Mouse (Mus musculus): ENCODE measurements around the gene Cdh13. TPM values are rescaled to one million over a fixed set of nuclear protein-coding genes. Genes with fewer than 3 reads are reported as not detected.

Gene Cdh13
- polyA plus RNA-seq, 1 experiment from 2014 or later: 14.4 TPM

GRCm38 (mm10) chr8:118587981-118588380, 304.4 kb downstream of the Cdh13 start:
- H3K4me3 ChIP-seq: no peak overlapping the region
- no peaks in the 10 kb centered on the region for H3K36me3 ChIP-seq
- H3K27ac ChIP-seq: peak overlapping the region; percentile 47; the same call in 1 of the 2 replicates
- no peak for DNase-seq (ENCODE audit: low spot score)
- H3K4me1 ChIP-seq: peaks cover 20% of the 10 kb centered on the region; the same call in 1 of the 2 replicates
- H3K27me3 ChIP-seq (ENCODE audit: insufficient read depth, poor library complexity, severe bottlenecking): no peaks in the 10 kb centered on the region
- 60% methylated on average over 5 of the region's 5 CpGs for WGBS
- H3K9me3 ChIP-seq: no peaks in the 10 kb centered on the region

- no peaks in the 10 kb centered on the region; the same call in 1 of the 2 replicates for H3K4me1 ChIP-seq
- H3K9me3 ChIP-seq: no peaks in the 10 kb centered on the region
- H3K27me3 ChIP-seq (ENCODE audit: insufficient read depth, poor library complexity, severe bottlenecking): no peaks in the 10 kb centered on the region
- no peak overlapping the region for H3K27ac ChIP-seq
- H3K36me3 ChIP-seq: no peaks in the 10 kb centered on the region
- 69% methylated on average over 8 of the region's 8 CpGs for WGBS
- DNase-seq (ENCODE audit: low spot score): no peak
- no peak overlapping the region for H3K4me3 ChIP-seq
Measured at GRCm38 (mm10) chr8:118596816-118597215, 313.3 kb downstream of the Cdh13 start.

GRCm38 (mm10) chr8:118601376-118601775, 317.8 kb downstream of the Cdh13 start:
- H3K9me3 ChIP-seq: no peaks in the 10 kb centered on the region
- no peaks in the 10 kb centered on the region; the same call in 1 of the 2 replicates for H3K4me1 ChIP-seq
- no peak overlapping the region for H3K27ac ChIP-seq
- WGBS: 88% methylated on average over 8 of the region's 8 CpGs
- DNase-seq (ENCODE audit: low spot score): no peak
- H3K4me3 ChIP-seq: no peak overlapping the region
- H3K27me3 ChIP-seq (ENCODE audit: insufficient read depth, poor library complexity, severe bottlenecking): no peaks in the 10 kb centered on the region
- no peaks in the 10 kb centered on the region for H3K36me3 ChIP-seq

- no peaks in the 10 kb centered on the region for H3K27me3 ChIP-seq (ENCODE audit: insufficient read depth, poor library complexity, severe bottlenecking)
- H3K9me3 ChIP-seq: no peaks in the 10 kb centered on the region
- 80% methylated on average over 8 of the region's 8 CpGs for WGBS
- no peak overlapping the region for H3K27ac ChIP-seq
- H3K4me1 ChIP-seq: no peaks in the 10 kb centered on the region
- DNase-seq (ENCODE audit: low spot score): no peak
- no peaks in the 10 kb centered on the region for H3K36me3 ChIP-seq
- no peak overlapping the region for H3K4me3 ChIP-seq
Measured at GRCm38 (mm10) chr8:118602074-118602473, 318.5 kb downstream of the Cdh13 start.

DNA sequence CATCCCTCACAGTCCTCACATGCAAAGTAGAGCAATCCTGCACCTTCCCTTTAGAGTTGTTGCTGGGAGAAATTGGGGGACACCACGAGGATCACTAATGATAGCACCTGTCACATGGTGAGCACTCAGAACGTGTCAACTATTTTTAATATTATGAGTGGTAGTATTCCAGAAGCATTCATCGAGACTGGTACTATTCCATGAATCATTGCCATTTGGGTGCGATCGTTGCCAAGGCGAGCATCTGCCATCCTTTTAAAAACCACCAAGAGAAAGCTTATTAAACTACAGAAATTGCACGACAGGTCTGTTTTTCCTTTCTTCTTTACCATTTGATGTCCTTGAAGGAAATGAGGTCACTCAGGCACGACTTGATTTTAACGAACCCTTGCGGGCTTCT, 328.0 kb downstream of the Cdh13 start:
- H3K36me3 ChIP-seq: no peaks in the 10 kb centered on the region
- WGBS: 88% methylated on average over 10 of the region's 10 CpGs
- H3K27me3 ChIP-seq (ENCODE audit: insufficient read depth, poor library complexity, severe bottlenecking): no peaks in the 10 kb centered on the region
- DNase-seq (ENCODE audit: low spot score): no peak
- no peaks in the 10 kb centered on the region for H3K9me3 ChIP-seq
- no peaks in the 10 kb centered on the region for H3K4me1 ChIP-seq
- H3K4me3 ChIP-seq: no peak overlapping the region
- H3K27ac ChIP-seq: no peak overlapping the region

DNA sequence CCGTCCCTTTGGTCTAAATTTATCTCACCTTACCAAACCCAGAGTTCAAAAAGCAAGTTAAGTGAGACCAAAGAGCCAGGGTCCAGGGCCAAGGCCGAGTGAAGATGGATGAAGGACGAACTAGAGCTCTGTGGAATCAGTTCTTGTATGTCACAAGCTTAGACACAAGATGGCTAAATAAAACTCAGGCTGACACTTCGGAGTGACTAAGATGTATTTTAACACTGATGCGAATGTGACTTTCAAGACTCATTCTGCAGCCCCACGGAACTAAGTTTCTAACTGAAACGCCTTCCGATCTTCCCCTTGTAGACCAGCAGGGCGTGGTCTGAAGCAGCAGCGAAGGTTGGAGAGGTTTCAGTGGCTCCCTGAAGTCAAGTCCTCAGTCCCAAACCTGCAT, 334.7 kb downstream of the Cdh13 start:
- no peaks in the 10 kb centered on the region for H3K27me3 ChIP-seq (ENCODE audit: insufficient read depth, poor library complexity, severe bottlenecking)
- 89% methylated on average over 10 of the region's 10 CpGs for WGBS
- H3K4me3 ChIP-seq: no peak overlapping the region
- no peaks in the 10 kb centered on the region for H3K4me1 ChIP-seq
- no peak overlapping the region for H3K27ac ChIP-seq
- H3K36me3 ChIP-seq: no peaks in the 10 kb centered on the region
- no peaks in the 10 kb centered on the region for H3K9me3 ChIP-seq
- DNase-seq (ENCODE audit: low spot score): no peak

GRCm38 (mm10) chr8:118626425-118626824, 342.9 kb downstream of the Cdh13 start:
- no peaks in the 10 kb centered on the region for H3K36me3 ChIP-seq
- H3K27ac ChIP-seq: no peak overlapping the region
- no peak overlapping the region for H3K4me3 ChIP-seq
- no peak for DNase-seq (ENCODE audit: low spot score)
- H3K27me3 ChIP-seq (ENCODE audit: insufficient read depth, poor library complexity, severe bottlenecking): no peaks in the 10 kb centered on the region
- H3K4me1 ChIP-seq: no peaks in the 10 kb centered on the region
- no peaks in the 10 kb centered on the region for H3K9me3 ChIP-seq
- 46% methylated on average over 5 of the region's 5 CpGs for WGBS

DNA sequence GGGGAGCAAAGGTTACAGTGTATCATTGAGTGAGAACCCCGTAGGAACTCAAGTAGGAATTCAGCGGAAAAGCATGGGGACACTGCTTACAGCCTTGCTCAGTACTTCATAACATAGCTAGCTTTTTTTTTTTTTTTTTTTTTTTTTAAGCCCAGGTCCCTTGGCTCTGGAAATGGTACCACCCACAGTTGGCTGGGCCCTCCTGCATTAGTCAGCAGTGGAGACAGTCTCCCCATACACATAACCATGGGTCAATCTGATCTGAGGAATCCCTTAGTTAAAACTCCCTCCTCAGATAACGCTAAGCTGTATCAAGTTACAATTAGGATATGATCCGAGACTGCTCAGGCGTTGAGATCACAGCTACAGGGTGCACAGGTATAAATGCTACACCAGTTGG, 344.2 kb downstream of the Cdh13 start:
- Histone ChIP-seq H3K36me3 (no peaks in the 10 kb centered on the region), H3K9me3 (no peaks in the 10 kb centered on the region), H3K4me1 (no peaks in the 10 kb centered on the region), H3K4me3 (no peak overlapping the region), H3K27ac (no peak overlapping the region), H3K27me3 (ENCODE audit: insufficient read depth, poor library complexity, severe bottlenecking) (no peaks in the 10 kb centered on the region)
- no peak for DNase-seq (ENCODE audit: low spot score)
- WGBS: 77% methylated on average over 5 of the region's 5 CpGs

DNA sequence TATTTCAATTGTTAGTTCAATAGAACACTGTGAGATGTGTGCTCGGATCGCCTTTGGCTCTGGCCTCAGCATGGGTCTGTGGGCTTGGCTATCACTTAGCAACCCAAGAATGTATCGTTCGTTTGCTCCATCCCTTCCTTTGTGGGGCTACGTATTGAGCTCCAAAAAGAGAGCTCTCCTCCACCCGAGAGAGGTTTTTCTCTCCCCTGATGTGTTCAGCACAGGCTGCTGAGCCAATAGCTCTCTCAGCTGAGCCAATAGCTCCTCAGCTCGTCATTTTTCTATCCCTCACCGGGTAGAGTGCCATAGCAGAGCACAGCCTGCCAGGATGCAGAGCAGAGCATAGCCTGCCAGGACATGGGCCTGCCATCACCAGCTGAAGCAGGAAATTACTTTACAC, 345.2 kb downstream of the Cdh13 start:
- H3K27ac ChIP-seq: no peak overlapping the region
- no peak overlapping the region for H3K4me3 ChIP-seq
- H3K27me3 ChIP-seq (ENCODE audit: insufficient read depth, poor library complexity, severe bottlenecking): no peaks in the 10 kb centered on the region
- H3K36me3 ChIP-seq: no peaks in the 10 kb centered on the region
- no peaks in the 10 kb centered on the region for H3K4me1 ChIP-seq
- WGBS: 84% methylated on average over 8 of the region's 8 CpGs
- no peak for DNase-seq (ENCODE audit: low spot score)
- no peaks in the 10 kb centered on the region for H3K9me3 ChIP-seq

DNA sequence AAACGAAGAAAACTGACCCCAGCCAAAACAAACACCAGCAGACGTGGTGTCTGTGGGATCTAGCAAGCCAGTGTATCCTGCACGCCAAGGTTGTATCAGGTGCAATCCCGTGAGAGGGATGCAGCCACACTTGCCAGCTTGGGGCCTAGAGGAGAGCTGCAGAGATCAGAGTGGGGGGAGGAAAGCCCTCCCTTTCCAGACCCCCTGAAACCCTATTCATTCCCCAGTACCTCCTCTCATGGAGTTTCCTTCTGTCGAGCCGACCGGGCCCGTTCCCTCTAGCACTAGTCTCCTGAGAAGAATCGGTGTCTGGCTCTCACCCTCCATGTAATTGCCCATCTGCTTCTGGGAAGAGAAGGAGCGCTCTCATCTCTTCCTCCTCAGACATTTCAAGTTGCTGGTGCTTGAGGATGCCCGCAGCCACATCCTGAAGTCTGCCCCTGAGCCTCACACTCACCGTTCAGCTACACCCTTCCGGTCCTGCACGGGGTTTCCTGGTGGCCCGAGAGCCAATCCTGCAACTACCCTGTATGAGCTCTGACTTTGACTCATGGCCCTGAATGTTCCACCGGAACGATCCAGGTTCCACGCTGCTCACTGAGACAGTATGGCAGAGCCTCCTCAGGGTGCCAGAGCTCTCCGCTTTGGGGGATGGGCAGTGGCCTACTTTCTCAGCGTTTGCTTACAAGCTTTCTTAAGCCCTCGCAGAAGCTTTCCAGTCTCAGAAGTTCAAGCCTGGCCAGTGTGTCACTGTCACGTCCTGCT, 351.9 kb downstream of the Cdh13 start:
- WGBS: 71% methylated on average over 22 of the region's 22 CpGs
- no peaks in the 10 kb centered on the region for H3K27me3 ChIP-seq (ENCODE audit: insufficient read depth, poor library complexity, severe bottlenecking)

DNA sequence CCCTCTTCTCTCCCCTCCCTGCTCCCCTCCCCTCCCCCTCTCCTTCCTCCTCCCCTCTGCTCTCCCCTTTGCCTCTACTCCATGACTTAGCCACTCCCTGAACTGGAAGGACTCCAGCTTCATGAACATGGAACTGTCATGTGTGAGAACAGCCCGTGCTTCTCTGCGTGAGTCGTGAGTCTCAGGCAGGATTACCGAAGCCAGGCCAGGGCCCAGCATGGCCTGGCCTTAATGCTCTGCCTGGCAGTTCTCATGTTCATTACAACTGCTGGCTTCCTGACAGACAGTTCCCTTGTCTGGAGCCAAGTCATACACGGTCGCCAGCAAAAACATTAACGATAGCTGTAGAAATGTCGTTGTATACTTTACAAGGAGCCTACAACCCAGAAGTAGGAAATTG, 356.1 kb downstream of the Cdh13 start:
- no peak overlapping the region for H3K27ac ChIP-seq
- DNase-seq (ENCODE audit: low spot score): no peak
- no peaks in the 10 kb centered on the region for H3K36me3 ChIP-seq
- no peak overlapping the region for H3K4me3 ChIP-seq
- WGBS: 91% methylated on average over 8 of the region's 8 CpGs
- H3K4me1 ChIP-seq: 0 out of 2 replicates have a peak, but pooled peaks cover 5% of the 10 kb centered on the region
- no peaks in the 10 kb centered on the region for H3K27me3 ChIP-seq (ENCODE audit: insufficient read depth, poor library complexity, severe bottlenecking)
- H3K9me3 ChIP-seq: no peaks in the 10 kb centered on the region

More for the DNA sequence above, 351.9 kb downstream of the Cdh13 start:
- no peaks in the 10 kb centered on the region for H3K36me3 ChIP-seq
- no peak overlapping the region for H3K4me3 ChIP-seq
- DNase-seq (ENCODE audit: low spot score): no peak
- 0 out of 2 replicates have a peak, but pooled peaks cover 5% of the 10 kb centered on the region for H3K4me1 ChIP-seq
- no peak overlapping the region for H3K27ac ChIP-seq
- no peaks in the 10 kb centered on the region for H3K9me3 ChIP-seq

GRCm38 (mm10) chr8:118641799-118642198, 358.3 kb downstream of the Cdh13 start:
- WGBS: 72% methylated on average over 4 of the region's 4 CpGs
- DNase-seq (ENCODE audit: low spot score): no peak
- no peaks in the 10 kb centered on the region for H3K4me1 ChIP-seq
- H3K9me3 ChIP-seq: no peaks in the 10 kb centered on the region
- H3K36me3 ChIP-seq: no peaks in the 10 kb centered on the region
- H3K4me3 ChIP-seq: no peak overlapping the region
- H3K27me3 ChIP-seq (ENCODE audit: insufficient read depth, poor library complexity, severe bottlenecking): no peaks in the 10 kb centered on the region
- H3K27ac ChIP-seq: no peak overlapping the region

DNA sequence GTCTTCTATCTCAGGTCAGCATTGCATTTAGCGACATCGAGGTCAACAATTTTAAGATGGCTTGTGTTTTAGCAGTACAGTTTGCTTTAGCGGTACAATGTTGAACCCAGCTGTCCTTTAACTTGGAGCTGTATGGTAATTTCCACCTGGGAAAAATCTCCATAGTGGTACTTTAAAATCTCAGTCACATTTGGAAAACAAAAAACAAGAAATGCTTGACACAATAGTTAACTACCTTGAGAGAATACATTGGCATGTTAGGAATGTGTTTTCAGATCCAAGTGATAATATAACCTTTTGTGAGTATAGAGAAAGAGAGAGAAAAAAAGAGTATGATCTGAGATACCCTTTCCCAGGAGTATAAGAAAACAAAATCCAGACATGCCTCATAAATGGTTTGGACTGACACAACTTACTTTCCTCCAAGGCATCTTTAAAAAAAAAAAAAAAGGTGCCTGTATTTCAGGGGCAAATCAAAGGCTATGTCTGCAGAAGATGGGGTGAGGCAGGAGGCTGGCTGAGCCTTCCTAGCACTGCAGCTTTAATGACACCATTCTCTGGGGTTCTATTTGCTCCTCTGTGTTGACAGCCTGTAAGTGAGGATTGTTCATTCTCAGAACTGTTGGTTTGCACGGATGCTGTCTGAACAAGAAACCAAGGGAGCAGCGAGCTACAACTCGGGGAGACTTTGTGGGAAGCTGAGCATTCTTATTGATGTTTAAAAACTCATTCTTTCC, 365.4 kb downstream of the Cdh13 start:
- Histone ChIP-seq H3K27ac (no peak overlapping the region), H3K4me1 (peaks cover 10% of the 10 kb centered on the region), H3K36me3 (no peaks in the 10 kb centered on the region), H3K4me3 (no peak overlapping the region), H3K27me3 (ENCODE audit: insufficient read depth, poor library complexity, severe bottlenecking) (no peaks in the 10 kb centered on the region), H3K9me3 (no peaks in the 10 kb centered on the region)
- no peak for DNase-seq (ENCODE audit: low spot score)
- 74% methylated on average over 6 of the region's 6 CpGs for WGBS
